Mouse (Mus musculus) heart, embryonic 14.5 days (tissue): ENCODE measurements around the gene Grb14. TPM values are rescaled to one million over a fixed set of nuclear protein-coding genes. Genes with fewer than 3 reads are reported as not detected.

Experiments used
- ATAC-seq: fragments of 200-750 bp; cut with Nextera tagmentation; 2 replicates; pipeline ENCODE4 v1.8.0; 2017; ENCODE audit warnings: low read depth, moderate TSS enrichment; ENCODE audit not compliant: insufficient number of reproducible peaks, insufficient read depth, low FRiP score
- H3K27ac ChIP-seq, 2 experiments: fragments of 200-500 bp in 1 of 2; fragments of 300-500 bp in 1 of 2; sonication (generic) in 1 of 2; replicated peaks in 1 of 2; 2 replicates each; pipeline ENCODE4 v1.5.1; 2012 to 2014; ENCODE audit warnings: low read depth in 2 of 2, low read length in 2 of 2, control low read depth in 1 of 2, mild to moderate bottlenecking in 1 of 2, mixed read lengths in 1 of 2; ENCODE audit not compliant: control insufficient read depth in 1 of 2, insufficient read depth in 1 of 2
- H3K27me3 ChIP-seq: fragments of 300-500 bp; sonication (generic); 2 replicates; pipeline ENCODE4 v1.6.1; 2014; ENCODE audit warnings: mild to moderate bottlenecking, low read length, control low read depth; ENCODE audit not compliant: control insufficient read depth, insufficient read depth
- H3K36me3 ChIP-seq: fragments of 300-500 bp; sonication (generic); 2 replicates; pipeline ENCODE4 v1.6.1; 2014; ENCODE audit warnings: mild to moderate bottlenecking, control low read depth, low read length, mixed read lengths; ENCODE audit not compliant: control insufficient read depth, insufficient read depth
- H3K4me1 ChIP-seq, 2 experiments: fragments of 200-500 bp in 1 of 2; fragments of 300-500 bp in 1 of 2; sonication (generic) in 1 of 2; 2 replicates each; pipeline ENCODE4 v1.6.1; 2012 to 2014; ENCODE audit warnings: low read length in 2 of 2, control low read depth in 1 of 2, mixed read lengths in 1 of 2; ENCODE audit not compliant: control insufficient read depth in 2 of 2, insufficient read depth in 2 of 2
- H3K4me2 ChIP-seq: fragments of 300-500 bp; sonication (generic); 2 replicates; pipeline ENCODE4 v1.6.1; 2014; ENCODE audit warnings: mild to moderate bottlenecking, low read length
- H3K4me3 ChIP-seq, 2 experiments: fragments of 200-500 bp in 1 of 2; fragments of 300-500 bp in 1 of 2; sonication (generic) in 1 of 2; 2 replicates each; pipeline ENCODE4 v1.5.1; 2012 to 2014; ENCODE audit warnings: low read length in 2 of 2, mild to moderate bottlenecking in 2 of 2, control low read depth in 1 of 2, low read depth in 1 of 2, moderate library complexity in 1 of 2; ENCODE audit not compliant: control insufficient read depth in 1 of 2, insufficient read depth in 1 of 2
- H3K9ac ChIP-seq: fragments of 300-500 bp; sonication (generic); 2 replicates; pipeline ENCODE4 v1.6.1; 2014; ENCODE audit warnings: mild to moderate bottlenecking, low read length
- H3K9me3 ChIP-seq: fragments of 300-500 bp; sonication (generic); 2 replicates; pipeline ENCODE4 v1.6.1; 2016; ENCODE audit warnings: low read length, control low read depth; ENCODE audit not compliant: control insufficient read depth
- WGBS: fragments of 180-500 bp; shearing (Covaris S2); extraction: QIAGEN DNeasy Blood & Tissue Kit; methylation state at CpG from one replicate; pipeline ENCODE4 v1.1.7; 2014; 5-methylcytosine and 5-hydroxymethylcytosine counted together
- polyA plus RNA-seq: library from polyadenylated mRNA; unstranded; fragments of >200 nt; fragmentation: Nextera tagmentation; extraction: Ambion mirVana; gene quantifications from 2 replicates; pipeline ENCODE4 v1.2.1, GENCODE M21; 2014

Gene Grb14
- polyA plus RNA-seq, 1 experiment from 2014 or later, result 119 TPM

DNA sequence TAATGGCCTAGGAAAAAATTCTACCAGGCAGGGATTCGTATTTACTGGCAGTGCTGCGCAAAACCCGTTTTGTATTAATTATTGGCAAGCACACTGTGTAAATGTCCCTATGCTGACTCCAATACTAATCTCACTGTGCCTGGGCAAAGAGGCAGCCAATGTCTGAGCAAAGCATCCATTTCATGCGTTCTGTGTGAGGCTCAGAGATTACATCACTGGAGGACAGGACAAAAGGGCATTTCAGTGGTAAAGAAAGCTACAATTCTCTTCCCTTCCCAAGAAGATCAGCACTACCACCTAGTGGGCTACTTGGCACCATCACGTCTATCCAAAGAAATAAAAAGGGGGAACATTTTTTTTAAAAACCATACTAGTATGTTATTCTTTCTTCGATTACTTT lies 109.3 kb downstream of the Grb14 start:
- no peak overlapping the region for H3K4me3 ChIP-seq
- H3K27ac ChIP-seq, result no peak overlapping the region
- H3K4me1 ChIP-seq, result peaks cover 4 to 5% of the 10 kb centered on the region in 2 experiments; a peak in 2 of 4 replicates
- no peak for ATAC-seq
- no peak overlapping the region for H3K9ac ChIP-seq
- WGBS, result 54% methylated on average over 6 of the region's 6 CpGs
- peaks cover 18% of the 10 kb centered on the region; the same call in 1 of the 2 replicates for H3K36me3 ChIP-seq
- H3K4me2 ChIP-seq, result no peak overlapping the region
- no peaks in the 10 kb centered on the region for H3K27me3 ChIP-seq
- H3K9me3 ChIP-seq, result no peaks in the 10 kb centered on the region

- Histone ChIP-seq H3K4me2 (no peak overlapping the region), H3K36me3 (no peaks in the 10 kb centered on the region), H3K4me1 (no peaks in the 10 kb centered on the region), H3K4me3 (no peak overlapping the region), H3K27me3 (no peaks in the 10 kb centered on the region), H3K9ac (no peak overlapping the region), H3K9me3 (no peaks in the 10 kb centered on the region), H3K27ac (no peak overlapping the region)
- 75% methylated on average over 5 of the region's 5 CpGs for WGBS
- ATAC-seq, result no peak
Measured at GRCm38 (mm10) chr2:64904877-64905276, 119.9 kb downstream of the Grb14 start.

DNA sequence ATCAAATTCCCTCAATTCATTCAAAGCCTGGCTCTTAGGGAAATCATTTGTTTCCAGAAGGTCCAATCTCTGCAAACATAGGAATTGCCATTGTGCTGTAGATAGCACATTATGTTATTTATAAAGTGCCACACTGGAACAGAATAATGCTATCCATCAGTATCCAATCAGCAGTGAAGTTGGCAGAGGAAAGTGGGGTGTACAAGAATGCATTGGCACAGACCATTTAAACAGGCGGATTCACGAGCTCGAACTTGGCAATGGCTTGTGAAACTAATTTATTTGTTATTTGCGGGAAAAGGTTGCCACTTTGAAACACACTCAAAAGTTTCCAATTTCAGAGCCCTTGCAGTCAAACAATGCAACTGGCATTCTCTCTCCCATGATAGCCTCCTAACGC lies 126.9 kb downstream of the Grb14 start:
- 82% methylated on average over 5 of the region's 5 CpGs for WGBS
- no peaks in the 10 kb centered on the region for H3K4me1 ChIP-seq
- H3K9ac ChIP-seq, result no peak overlapping the region

DNA sequence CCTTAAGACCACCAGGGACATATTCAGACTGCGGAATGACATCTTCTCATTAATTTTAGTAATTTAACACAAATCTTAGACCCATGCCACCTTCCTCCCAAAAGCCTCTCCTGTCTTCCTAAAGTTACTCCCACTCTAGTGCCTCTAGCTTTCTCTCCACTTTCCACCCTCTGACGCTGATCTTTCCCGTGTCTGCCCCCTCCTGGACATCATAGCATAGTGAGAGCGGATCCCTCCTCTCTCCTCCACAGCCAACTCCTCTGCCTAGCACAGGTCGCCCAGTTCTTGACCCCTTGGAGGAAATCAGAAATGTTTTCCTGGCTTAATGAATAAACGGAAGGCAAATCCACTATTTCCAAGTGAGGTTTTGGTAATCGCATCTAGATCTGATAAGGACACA lies 131.6 kb downstream of the Grb14 start:
- Histone ChIP-seq H3K9me3 (no peaks in the 10 kb centered on the region), H3K4me3 (no peak overlapping the region), H3K27me3 (no peaks in the 10 kb centered on the region), H3K4me1 (no peaks in the 10 kb centered on the region), H3K36me3 (no peaks in the 10 kb centered on the region), H3K27ac (no peak overlapping the region), H3K9ac (no peak overlapping the region), H3K4me2 (no peak overlapping the region)
- ATAC-seq, result no peak
- 51% methylated on average over 7 of the region's 7 CpGs for WGBS

More for the DNA sequence above, 126.9 kb downstream of the Grb14 start:
- H3K27me3 ChIP-seq, result no peaks in the 10 kb centered on the region
- H3K27ac ChIP-seq, result no peak overlapping the region
- H3K9me3 ChIP-seq, result no peaks in the 10 kb centered on the region
- no peak overlapping the region for H3K4me2 ChIP-seq
- no peak for ATAC-seq
- no peak overlapping the region for H3K4me3 ChIP-seq
- no peaks in the 10 kb centered on the region for H3K36me3 ChIP-seq

GRCm38 (mm10) chr2:64887098-64887757 lies 137.6 kb downstream of the Grb14 start:
- no peaks in the 10 kb centered on the region for H3K9me3 ChIP-seq
- H3K27ac ChIP-seq, result no peak overlapping the region
- no peak for ATAC-seq
- no peak overlapping the region for H3K4me3 ChIP-seq
- peaks cover 0 to 7% of the 10 kb centered on the region in 2 experiments; a peak in 2 of 4 replicates for H3K4me1 ChIP-seq
- 19% methylated on average over 6 of the region's 6 CpGs for WGBS
- H3K9ac ChIP-seq, result 0 out of 2 replicates have a peak overlapping the region, but pooled peaks have one; percentile 16
- no peaks in the 10 kb centered on the region for H3K27me3 ChIP-seq
- peak overlapping the region; percentile 43 for H3K4me2 ChIP-seq
- no peaks in the 10 kb centered on the region for H3K36me3 ChIP-seq

- peak overlapping the region; percentile 26; the same call in 1 of the 2 replicates for H3K4me2 ChIP-seq
Measured at GRCm38 (mm10) chr2:64885696-64886095, 139.1 kb downstream of the Grb14 start.

GRCm38 (mm10) chr2:64878275-64878674 lies 146.5 kb downstream of the Grb14 start:
- Histone ChIP-seq H3K4me3 (no peak overlapping the region), H3K9me3 (no peaks in the 10 kb centered on the region), H3K27me3 (no peaks in the 10 kb centered on the region), H3K27ac (no peak overlapping the region), H3K4me2 (no peak overlapping the region), H3K9ac (no peak overlapping the region), H3K36me3 (no peaks in the 10 kb centered on the region), H3K4me1 (no peaks in the 10 kb centered on the region)
- ATAC-seq, result no peak
- 45% methylated on average over 2 of the region's 2 CpGs for WGBS

More at GRCm38 (mm10) chr2:64885696-64886095, 139.1 kb downstream of the Grb14 start:
- H3K27ac ChIP-seq, result no peak overlapping the region
- H3K4me1 ChIP-seq, result peaks cover 0 to 7% of the 10 kb centered on the region in 2 experiments; a peak in 2 of 4 replicates
- WGBS, result 23% methylated on average over 5 of the region's 5 CpGs
- H3K9me3 ChIP-seq, result no peaks in the 10 kb centered on the region
- H3K27me3 ChIP-seq, result no peaks in the 10 kb centered on the region
- no peaks in the 10 kb centered on the region for H3K36me3 ChIP-seq
- H3K9ac ChIP-seq, result no peak overlapping the region
- ATAC-seq, result no peak
- no peak overlapping the region for H3K4me3 ChIP-seq
